Mouse (Mus musculus): ENCODE results near the gene Hdac7. TPM values are rescaled to one million over a fixed set of nuclear protein-coding genes. Genes with fewer than 3 reads are reported as not detected.
A peak's percentile ranks its signal among the peaks of the same experiment; 100 is the strongest.

Hdac7 gene
- polyA plus RNA-seq, 1 experiment from 2014 or later = 33.0 TPM

DNA sequence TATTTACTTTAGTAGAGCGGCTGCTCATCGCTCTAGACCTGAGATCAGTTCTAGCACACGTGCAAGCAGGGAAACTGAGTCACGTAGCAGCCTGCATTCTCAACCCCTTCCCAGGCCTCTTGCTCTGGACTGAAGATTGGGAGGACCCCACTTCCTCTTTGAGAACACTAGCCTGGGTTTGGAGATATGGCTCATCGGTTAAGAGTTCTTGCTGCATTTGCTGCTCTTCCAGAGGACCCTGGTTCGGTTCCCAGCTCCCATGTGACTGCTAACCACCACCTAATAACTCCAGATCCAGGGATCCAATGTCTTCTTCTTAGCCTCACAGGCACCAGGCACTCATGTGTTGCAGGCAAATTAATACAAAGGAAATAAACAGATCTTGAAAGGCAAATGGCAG lies 2.9 kb downstream of the Hdac7 start:
- Histone ChIP-seq H3K27ac (ENCODE audit: low read length) (no peak overlapping the region), H3K27me3 (ENCODE audit: control insufficient read depth, insufficient read depth, low read length) (no peaks in the 10 kb centered on the region), H3K4me2 (replicated peaks; ENCODE audit: low read depth, low read length) (no peak overlapping the region), H3K9me3 (ENCODE audit: control insufficient read depth, low read depth, low read length) (no peaks in the 10 kb centered on the region), H3K36me3 (ENCODE audit: control insufficient read depth, insufficient read depth, low read length) (no peaks in the 10 kb centered on the region), H3K9ac (replicated peaks; ENCODE audit: low read depth, low read length) (no peak overlapping the region), H3K4me3 (ENCODE audit: low read depth, low read length) (no peak overlapping the region), H3K4me1 (ENCODE audit: control insufficient read depth, insufficient read depth, low read length) (peaks cover 20% of the 10 kb centered on the region)
- WGBS = 90% methylated on average over 6 of the region's 6 CpGs
- no peak for ATAC-seq (ENCODE audit: insufficient number of reproducible peaks, insufficient read depth, low FRiP score, low read depth)

DNA sequence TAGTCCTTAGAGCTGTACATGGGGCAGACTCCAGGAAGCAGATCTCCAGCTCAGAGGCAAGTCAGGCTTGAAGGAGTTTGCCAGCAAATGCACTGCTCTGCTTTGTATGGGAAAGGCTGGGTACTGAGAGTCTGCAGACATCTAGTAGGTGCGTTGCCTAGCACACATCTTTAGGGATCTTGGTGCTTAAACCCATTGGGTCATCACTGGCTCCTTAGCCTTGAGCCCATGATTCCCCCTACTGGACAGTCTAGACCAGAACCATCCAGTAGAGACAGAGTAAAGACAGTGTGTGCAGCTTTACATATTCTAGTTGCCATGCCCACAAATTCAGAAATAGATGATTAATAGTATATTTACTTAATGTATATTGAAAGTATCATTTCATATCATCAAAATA lies 3.5 kb downstream of the Hdac7 start:
- peak overlapping the region; percentile 61; the same call in 1 of the 2 replicates for H3K27ac ChIP-seq (ENCODE audit: low read length)
- 83% methylated on average over 1 of the region's 1 CpGs for WGBS
- no peak for ATAC-seq (ENCODE audit: insufficient number of reproducible peaks, insufficient read depth, low FRiP score, low read depth)

DNA sequence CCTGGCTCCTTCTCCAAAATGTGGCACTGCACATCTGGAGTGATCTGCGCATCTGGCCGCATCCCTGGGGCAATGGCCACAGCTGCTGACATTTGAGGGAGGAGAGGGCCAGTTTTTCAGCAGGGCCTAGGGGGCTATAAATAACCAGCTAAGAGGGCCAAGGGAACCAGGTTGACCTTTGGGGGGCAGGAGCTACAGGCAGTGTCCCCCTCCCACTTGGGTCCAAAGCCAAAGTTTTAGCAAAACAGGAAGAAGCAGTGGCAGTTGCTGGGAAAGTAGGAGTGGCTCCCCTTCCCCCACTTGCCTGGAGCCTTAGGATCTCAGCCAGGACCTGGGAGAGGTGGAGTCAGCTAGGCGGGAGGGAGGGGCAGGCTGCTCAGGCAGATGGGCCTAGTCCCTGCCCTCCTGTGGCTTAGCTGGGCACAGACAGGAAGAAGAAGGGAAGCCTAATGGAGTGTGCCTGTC lies 4.3 kb downstream of the Hdac7 start:
- Histone ChIP-seq H3K4me2 (replicated peaks; ENCODE audit: low read depth, low read length) (no peak overlapping the region), H3K4me1 (ENCODE audit: control insufficient read depth, insufficient read depth, low read length) (peaks cover 20% of the 10 kb centered on the region), H3K9ac (replicated peaks; ENCODE audit: low read depth, low read length) (no peak overlapping the region), H3K9me3 (ENCODE audit: control insufficient read depth, low read depth, low read length) (no peaks in the 10 kb centered on the region), H3K27ac (ENCODE audit: low read length) (peak overlapping the region; percentile 61; the same call in 1 of the 2 replicates), H3K4me3 (ENCODE audit: low read depth, low read length) (no peak overlapping the region), H3K27me3 (ENCODE audit: control insufficient read depth, insufficient read depth, low read length) (no peaks in the 10 kb centered on the region), H3K36me3 (ENCODE audit: control insufficient read depth, insufficient read depth, low read length) (no peaks in the 10 kb centered on the region)
- ATAC-seq (ENCODE audit: insufficient number of reproducible peaks, insufficient read depth, low FRiP score, low read depth) = peak; percentile 66; the same call in 1 of the 2 replicates
- WGBS = 27% methylated on average over 3 of the region's 3 CpGs

More for the DNA sequence above, 3.5 kb downstream of the Hdac7 start:
- Histone ChIP-seq H3K27me3 (ENCODE audit: control insufficient read depth, insufficient read depth, low read length) (no peaks in the 10 kb centered on the region), H3K9ac (replicated peaks; ENCODE audit: low read depth, low read length) (no peak overlapping the region), H3K4me1 (ENCODE audit: control insufficient read depth, insufficient read depth, low read length) (peaks cover 20% of the 10 kb centered on the region), H3K36me3 (ENCODE audit: control insufficient read depth, insufficient read depth, low read length) (no peaks in the 10 kb centered on the region), H3K4me2 (replicated peaks; ENCODE audit: low read depth, low read length) (no peak overlapping the region), H3K9me3 (ENCODE audit: control insufficient read depth, low read depth, low read length) (no peaks in the 10 kb centered on the region), H3K4me3 (ENCODE audit: low read depth, low read length) (no peak overlapping the region)

DNA sequence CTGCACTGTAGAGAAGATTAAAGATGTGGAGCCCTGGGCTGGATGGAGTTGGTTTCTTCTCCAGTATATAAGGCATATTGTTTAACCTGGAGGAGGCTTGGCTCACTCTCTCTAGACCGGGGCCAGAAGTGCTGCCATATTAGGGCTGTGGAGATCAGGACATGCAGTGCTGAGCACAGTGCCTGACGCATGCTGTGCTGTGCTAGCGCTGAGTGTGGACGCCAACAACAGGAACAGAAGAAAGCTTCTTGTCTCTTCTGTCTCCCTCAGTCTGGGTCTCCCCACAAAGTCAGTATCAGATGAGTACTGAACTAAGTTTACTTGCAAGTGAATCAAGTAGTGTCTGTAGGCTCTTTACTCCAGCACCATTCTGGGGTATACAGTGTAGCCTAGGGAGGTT lies 4.8 kb downstream of the Hdac7 start:
- Histone ChIP-seq H3K36me3 (ENCODE audit: control insufficient read depth, insufficient read depth, low read length) (no peaks in the 10 kb centered on the region), H3K4me2 (replicated peaks; ENCODE audit: low read depth, low read length) (no peak overlapping the region), H3K9me3 (ENCODE audit: control insufficient read depth, low read depth, low read length) (no peaks in the 10 kb centered on the region), H3K27me3 (ENCODE audit: control insufficient read depth, insufficient read depth, low read length) (no peaks in the 10 kb centered on the region), H3K4me3 (ENCODE audit: low read depth, low read length) (no peak overlapping the region), H3K4me1 (ENCODE audit: control insufficient read depth, insufficient read depth, low read length) (peaks cover 20% of the 10 kb centered on the region), H3K27ac (ENCODE audit: low read length) (peak overlapping the region; percentile 61; the same call in 1 of the 2 replicates), H3K9ac (replicated peaks; ENCODE audit: low read depth, low read length) (no peak overlapping the region)
- no peak for ATAC-seq (ENCODE audit: insufficient number of reproducible peaks, insufficient read depth, low FRiP score, low read depth)
- 90% methylated on average over 4 of the region's 4 CpGs for WGBS

DNA sequence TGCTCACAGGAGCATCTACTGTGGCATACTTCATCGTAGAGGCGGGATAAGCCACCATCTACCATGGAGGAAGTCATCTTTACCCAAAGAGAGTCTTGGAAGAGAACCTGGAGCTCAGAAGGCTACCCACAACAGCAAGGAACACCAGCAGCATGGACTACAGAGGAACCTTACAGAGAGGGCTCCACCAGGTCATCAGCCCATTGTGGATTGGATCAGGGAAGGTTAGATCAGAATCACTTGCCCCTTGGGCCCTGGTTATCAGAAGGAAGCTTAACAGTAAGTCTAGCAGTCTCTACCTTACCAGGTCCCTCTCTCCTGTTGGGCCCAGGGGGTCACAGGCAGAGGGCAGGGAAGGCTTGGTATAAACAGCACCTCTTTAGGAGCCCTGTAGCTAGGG lies 5.3 kb downstream of the Hdac7 start:
- no peaks in the 10 kb centered on the region for H3K9me3 ChIP-seq (ENCODE audit: control insufficient read depth, low read depth, low read length)
- H3K4me3 ChIP-seq (ENCODE audit: low read depth, low read length) = no peak overlapping the region
- H3K27ac ChIP-seq (ENCODE audit: low read length) = peak overlapping the region; percentile 61; the same call in 1 of the 2 replicates
- no peak overlapping the region for H3K4me2 ChIP-seq (replicated peaks; ENCODE audit: low read depth, low read length)
- H3K9ac ChIP-seq (replicated peaks; ENCODE audit: low read depth, low read length) = no peak overlapping the region
- H3K4me1 ChIP-seq (ENCODE audit: control insufficient read depth, insufficient read depth, low read length) = peaks cover 20% of the 10 kb centered on the region
- H3K27me3 ChIP-seq (ENCODE audit: control insufficient read depth, insufficient read depth, low read length) = no peaks in the 10 kb centered on the region
- no peak for ATAC-seq (ENCODE audit: insufficient number of reproducible peaks, insufficient read depth, low FRiP score, low read depth)
- 98% methylated on average over 2 of the region's 2 CpGs for WGBS
- no peaks in the 10 kb centered on the region for H3K36me3 ChIP-seq (ENCODE audit: control insufficient read depth, insufficient read depth, low read length)

DNA sequence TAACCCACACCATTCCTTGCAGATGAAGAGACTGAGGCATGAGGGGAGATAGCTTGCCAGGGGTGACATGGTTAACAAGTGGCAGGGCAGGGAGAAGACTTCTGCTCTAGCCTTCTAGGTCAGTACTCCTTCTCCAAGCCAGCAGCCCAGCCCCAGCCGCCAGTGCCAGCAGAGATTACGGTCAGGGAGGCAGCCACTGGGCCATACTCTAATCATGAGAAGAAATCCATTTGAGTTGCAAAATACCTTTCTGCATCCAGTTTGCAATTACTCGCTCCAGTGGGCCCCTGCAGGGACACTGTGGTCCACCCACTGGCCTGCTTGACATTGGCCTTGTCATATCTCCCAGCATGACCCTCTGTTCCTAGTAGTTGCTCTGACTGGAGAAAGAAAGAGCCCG lies 5.9 kb downstream of the Hdac7 start:
- Histone ChIP-seq H3K27me3 (ENCODE audit: control insufficient read depth, insufficient read depth, low read length) (no peaks in the 10 kb centered on the region), H3K9me3 (ENCODE audit: control insufficient read depth, low read depth, low read length) (no peaks in the 10 kb centered on the region), H3K4me3 (ENCODE audit: low read depth, low read length) (no peak overlapping the region), H3K4me1 (ENCODE audit: control insufficient read depth, insufficient read depth, low read length) (peaks cover 20% of the 10 kb centered on the region), H3K4me2 (replicated peaks; ENCODE audit: low read depth, low read length) (no peak overlapping the region), H3K36me3 (ENCODE audit: control insufficient read depth, insufficient read depth, low read length) (no peaks in the 10 kb centered on the region), H3K9ac (replicated peaks; ENCODE audit: low read depth, low read length) (no peak overlapping the region), H3K27ac (ENCODE audit: low read length) (no peak overlapping the region)
- ATAC-seq (ENCODE audit: insufficient number of reproducible peaks, insufficient read depth, low FRiP score, low read depth) = no peak
- 85% methylated on average over 4 of the region's 4 CpGs for WGBS

DNA sequence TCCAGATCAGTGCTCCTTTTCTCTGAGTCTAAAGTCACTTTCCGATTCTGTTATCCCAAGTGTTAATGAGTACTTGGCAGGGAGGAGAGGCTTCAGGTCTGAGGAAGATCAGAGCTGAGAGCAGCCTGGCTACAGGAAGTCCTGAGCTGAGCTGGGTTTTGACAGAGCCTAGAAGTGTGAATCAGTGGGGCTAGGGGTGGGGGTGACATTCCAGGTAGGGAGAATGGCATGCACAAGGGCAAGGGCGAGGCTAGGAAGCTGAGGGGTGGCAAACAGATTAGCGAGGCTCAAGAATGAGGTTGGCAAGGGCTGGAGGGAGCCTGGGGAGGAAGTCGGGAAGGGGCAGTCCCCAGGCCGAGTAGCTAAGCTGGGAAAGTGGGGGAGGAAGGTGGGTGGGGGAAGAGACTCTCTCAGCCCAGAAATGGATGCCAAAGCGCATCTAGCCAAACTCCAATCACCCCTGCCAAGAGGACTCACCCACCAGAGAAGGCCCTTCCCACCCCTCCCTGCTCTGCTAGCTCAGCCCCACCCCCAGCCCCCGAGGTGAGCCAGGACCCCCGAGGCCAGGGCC lies 6.7 kb downstream of the Hdac7 start:
- H3K27ac ChIP-seq (ENCODE audit: low read length) = peak overlapping the region; percentile 55
- no peaks in the 10 kb centered on the region for H3K27me3 ChIP-seq (ENCODE audit: control insufficient read depth, insufficient read depth, low read length)
- peaks cover 23% of the 10 kb centered on the region for H3K4me1 ChIP-seq (ENCODE audit: control insufficient read depth, insufficient read depth, low read length)
- no peak overlapping the region for H3K4me3 ChIP-seq (ENCODE audit: low read depth, low read length)
- no peaks in the 10 kb centered on the region for H3K36me3 ChIP-seq (ENCODE audit: control insufficient read depth, insufficient read depth, low read length)
- no peaks in the 10 kb centered on the region for H3K9me3 ChIP-seq (ENCODE audit: control insufficient read depth, low read depth, low read length)
- H3K4me2 ChIP-seq (replicated peaks; ENCODE audit: low read depth, low read length) = no peak overlapping the region
- 14% methylated on average over 8 of the region's 8 CpGs for WGBS
- H3K9ac ChIP-seq (replicated peaks; ENCODE audit: low read depth, low read length) = no peak overlapping the region
- no peak; the same call in 1 of the 2 replicates for ATAC-seq (ENCODE audit: insufficient number of reproducible peaks, insufficient read depth, low FRiP score, low read depth)

DNA sequence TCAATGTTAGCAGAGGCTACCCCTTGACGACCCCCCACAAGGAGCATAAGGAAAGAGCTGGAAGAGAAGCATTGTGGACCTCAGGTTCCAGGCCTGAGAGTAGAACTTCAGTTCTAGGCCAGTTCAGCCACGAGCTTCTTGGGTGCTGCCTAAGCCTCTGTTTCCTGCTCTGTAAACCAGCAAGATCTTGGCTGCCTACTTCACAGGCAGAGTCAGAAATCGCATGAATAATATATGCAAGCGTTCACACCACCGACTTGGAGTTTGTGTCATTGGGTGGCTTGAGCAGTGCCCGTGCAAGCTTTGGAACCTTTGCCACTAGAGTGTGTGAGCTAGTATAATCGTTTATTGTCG lies 7.4 kb downstream of the Hdac7 start:
- Histone ChIP-seq H3K27me3 (ENCODE audit: control insufficient read depth, insufficient read depth, low read length) (no peaks in the 10 kb centered on the region), H3K27ac (ENCODE audit: low read length) (no peak overlapping the region), H3K36me3 (ENCODE audit: control insufficient read depth, insufficient read depth, low read length) (no peaks in the 10 kb centered on the region), H3K9me3 (ENCODE audit: control insufficient read depth, low read depth, low read length) (no peaks in the 10 kb centered on the region), H3K4me3 (ENCODE audit: low read depth, low read length) (no peak overlapping the region), H3K4me2 (replicated peaks; ENCODE audit: low read depth, low read length) (no peak overlapping the region), H3K4me1 (ENCODE audit: control insufficient read depth, insufficient read depth, low read length) (peaks cover 30% of the 10 kb centered on the region), H3K9ac (replicated peaks; ENCODE audit: low read depth, low read length) (no peak overlapping the region)
- ATAC-seq (ENCODE audit: insufficient number of reproducible peaks, insufficient read depth, low FRiP score, low read depth) = no peak
- WGBS = 60% methylated on average over 8 of the region's 8 CpGs

Measured in stomach, embryonic 14.5 days (tissue).